Mouse (Mus musculus) thymus, postnatal 0 days (tissue): ENCODE data around the gene Cog3. TPM values are rescaled to one million over a fixed set of nuclear protein-coding genes. Genes with fewer than 3 reads are reported as not detected.

ENCODE experiments used
- DNase-seq: peaks from one replicate; pipeline ENCODE4 v3.0.0-alpha.2; 2015; ENCODE audit warnings: low spot score
- polyA plus RNA-seq: library from polyadenylated mRNA; unstranded; fragments of >200 nt; fragmentation: Nextera tagmentation; extraction: Ambion mirVana; gene quantifications from 2 replicates; pipeline ENCODE4 v1.2.1, GENCODE M21; 2015

Cog3 gene
- polyA plus RNA-seq, 1 experiment from 2014 or later, result 17.6 TPM

GRCm38 (mm10) chr14:75706647-75707046 is 47.7 kb downstream of the Cog3 start:
- DNase-seq, result no peak

- no peak for DNase-seq
Measured at GRCm38 (mm10) chr14:75697928-75698327, 56.4 kb downstream of the Cog3 start.

DNA sequence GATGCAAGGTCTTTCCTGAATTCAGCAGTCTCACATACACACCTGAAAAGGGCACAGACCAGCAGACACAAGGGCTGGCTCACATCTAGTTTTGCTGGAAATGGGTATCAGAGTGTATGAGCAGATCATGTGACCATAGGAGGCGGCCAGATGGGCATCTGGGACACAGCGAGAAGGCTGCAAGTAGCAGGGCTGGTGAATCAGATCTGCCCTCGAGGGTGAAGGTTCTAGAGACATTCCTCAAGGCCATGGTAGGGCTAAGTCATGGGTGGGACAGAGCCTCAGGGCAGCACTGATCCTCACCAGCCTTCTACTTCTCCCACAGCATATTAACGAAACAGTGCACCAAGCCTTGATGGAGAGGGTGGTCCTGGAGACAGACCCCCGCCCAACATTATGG is 58.2 kb downstream of the Cog3 start:
- DNase-seq, result no peak

DNA sequence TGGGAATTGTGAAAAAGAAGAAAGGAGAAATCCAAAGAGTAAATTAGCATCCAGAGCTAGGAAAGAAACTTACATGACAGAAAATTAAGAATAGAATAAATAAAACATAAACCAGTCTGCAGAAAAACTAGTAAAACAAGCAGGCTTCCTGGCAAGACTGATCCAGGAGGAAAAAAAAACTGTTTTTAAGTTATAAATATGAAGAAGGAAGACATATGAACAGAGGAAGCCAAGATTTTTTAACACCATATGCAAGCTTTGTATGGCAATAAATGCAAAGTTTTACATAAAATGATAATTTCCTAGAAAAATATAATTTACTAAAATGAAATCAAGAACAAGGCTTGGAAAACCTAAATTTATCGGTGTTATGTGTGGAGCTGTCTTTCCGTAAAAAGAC is 63.9 kb downstream of the Cog3 start:
- no peak for DNase-seq

GRCm38 (mm10) chr14:75676316-75676715 is 78.0 kb downstream of the Cog3 start:
- no peak for DNase-seq

- DNase-seq, result no peak
Measured at GRCm38 (mm10) chr14:75669085-75669645, 85.2 kb downstream of the Cog3 start.

DNA sequence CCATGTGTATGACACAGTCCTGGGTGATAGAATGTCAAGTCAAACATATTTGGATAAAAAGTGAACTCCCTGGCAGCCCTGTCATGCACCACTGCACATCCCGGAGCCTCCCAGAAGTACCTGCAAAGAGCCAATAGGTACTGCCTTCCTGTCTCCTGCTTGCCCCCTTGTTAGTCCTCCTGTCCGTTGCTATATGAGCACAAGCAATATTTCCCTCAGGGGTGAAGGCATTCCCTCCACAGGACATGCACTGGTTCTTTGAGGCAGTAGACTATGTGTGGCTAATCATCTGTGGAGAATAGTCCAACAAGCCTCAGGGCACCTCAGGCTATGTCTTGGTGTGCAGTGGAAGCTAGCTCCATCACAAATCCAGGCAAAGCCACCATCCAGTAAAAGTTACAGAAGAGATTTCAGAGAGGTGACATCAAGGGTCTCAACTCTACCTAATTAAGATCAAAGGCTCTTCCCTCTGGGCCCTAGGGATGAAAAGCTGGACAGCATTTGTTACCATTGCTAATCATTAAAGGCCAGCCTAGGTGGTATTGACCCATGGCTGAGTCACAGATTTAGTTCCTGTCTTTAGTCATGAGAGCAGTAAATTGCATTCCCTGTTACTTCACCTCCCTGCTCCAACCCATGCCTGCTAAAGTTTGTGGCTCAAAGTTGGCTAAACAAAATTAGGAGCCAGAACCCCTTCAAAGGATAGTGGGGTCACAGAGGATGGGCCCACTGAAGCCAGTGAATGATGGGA is 88.7 kb downstream of the Cog3 start:
- no peak for DNase-seq

GRCm38 (mm10) chr14:75661548-75661947 is 92.8 kb downstream of the Cog3 start:
- DNase-seq, result no peak

DNA sequence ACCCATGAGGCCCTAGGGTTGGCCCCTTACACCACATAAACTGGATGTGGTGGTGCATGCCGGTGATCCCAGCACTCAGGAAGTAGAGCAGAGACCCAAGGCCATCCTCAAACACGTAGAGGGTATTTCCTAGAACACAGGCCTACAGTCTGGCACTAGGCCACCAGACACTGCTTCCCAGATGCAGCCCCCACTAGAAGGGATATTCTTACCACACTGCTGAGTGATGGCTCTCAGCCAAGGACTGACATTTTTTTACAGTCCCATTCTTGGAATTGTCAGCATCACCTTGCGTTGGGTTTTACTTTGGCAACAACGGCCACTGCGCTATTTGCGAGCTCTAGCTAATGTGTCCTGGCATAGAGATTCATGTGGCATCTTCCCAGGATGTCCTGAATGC is 93.4 kb downstream of the Cog3 start:
- DNase-seq, result no peak

Other genes starting within 250 kb of the Cog3 start
- not detected in 2 replicates for gene Spert, start 161.4 kb downstream of the Cog3 start, polyA plus RNA-seq
- gene Erich6b, start 112.3 kb downstream of the Cog3 start, polyA plus RNA-seq, result not detected in 2 replicates
- gene Slc25a30, start 32.5 kb upstream of the Cog3 start, polyA plus RNA-seq, result 7.4 and 7.7 TPM in 2 replicates
- 1,615 and 1,673 TPM in 2 replicates for gene Tpt1, start 90.6 kb upstream of the Cog3 start, polyA plus RNA-seq
- gene Kctd4, start 200.5 kb upstream of the Cog3 start, polyA plus RNA-seq, result 1.9 TPM in 2 replicates